Mouse (Mus musculus) bone marrow macrophage, adult 2 months (primary cell): Measurements from ENCODE around the gene St6galnac5.

Source experiments
- CTCF ChIP-seq: IDR thresholded peaks from 2 replicates; pipeline ENCODE4 v1.5.1; 2012; ENCODE audit warnings: low read depth, mild to moderate bottlenecking, low read length, moderate library complexity
- POLR2A ChIP-seq: IDR thresholded peaks from 2 replicates; pipeline ENCODE4 v1.6.1; 2012; ENCODE audit warnings: mild to moderate bottlenecking, low read depth, low read length, borderline replicate concordance

GRCm38 (mm10) chr3:152944766-152945165, 37.3 kb downstream of the St6galnac5 start:
- no peak for TF ChIP-seq CTCF
- no peak for TF ChIP-seq POLR2A
